Mouse (Mus musculus) intestine, embryonic 15.5 days (tissue): ENCODE results near the gene Sptan1. TPM values are rescaled to one million over a fixed set of nuclear protein-coding genes. Genes with fewer than 3 reads are reported as not detected.

ENCODE experiments used
- ATAC-seq: fragments of 200-750 bp; cut with Nextera tagmentation; 2 replicates; pipeline ENCODE4 v1.8.0; 2017; ENCODE audit warnings: moderate TSS enrichment, moderate library complexity
- H3K27ac ChIP-seq: fragments of 300-500 bp; sonication (generic); 2 replicates; pipeline ENCODE4 v1.5.1; 2015; ENCODE audit warnings: mild to moderate bottlenecking, inconsistent platforms
- H3K27me3 ChIP-seq: fragments of 300-500 bp; sonication (generic); replicated peaks from 2 replicates; pipeline ENCODE4 v1.6.1; 2015; ENCODE audit warnings: inconsistent platforms
- H3K36me3 ChIP-seq: fragments of 300-500 bp; sonication (generic); 2 replicates; pipeline ENCODE4 v1.6.1; 2015; ENCODE audit warnings: inconsistent platforms
- H3K4me1 ChIP-seq: fragments of 300-500 bp; sonication (generic); replicated peaks from 2 replicates; pipeline ENCODE4 v1.6.1; 2015; ENCODE audit warnings: inconsistent platforms
- H3K4me2 ChIP-seq: fragments of 300-500 bp; sonication (generic); replicated peaks from 2 replicates; pipeline ENCODE4 v1.6.1; 2015; ENCODE audit warnings: mild to moderate bottlenecking, inconsistent platforms
- H3K4me3 ChIP-seq: fragments of 300-500 bp; sonication (generic); replicated peaks from 2 replicates; pipeline ENCODE4 v1.5.1; 2015; ENCODE audit warnings: inconsistent platforms
- H3K9ac ChIP-seq: fragments of 300-500 bp; sonication (generic); 2 replicates; pipeline ENCODE4 v1.6.1; 2015; ENCODE audit warnings: inconsistent platforms
- H3K9me3 ChIP-seq: fragments of 300-500 bp; sonication (generic); 2 replicates; pipeline ENCODE4 v1.6.1; 2016; ENCODE audit warnings: inconsistent platforms
- WGBS: fragments of 180-500 bp; shearing (Covaris S2); methylation state at CpG from one replicate; pipeline ENCODE4 v1.1.7; 2015; 5-methylcytosine and 5-hydroxymethylcytosine counted together
- polyA plus RNA-seq: library from polyadenylated mRNA; unstranded; fragments of >200 nt; fragmentation: Nextera tagmentation; extraction: Ambion mirVana; gene quantifications from 2 replicates; pipeline ENCODE4 v1.2.1, GENCODE M21; 2015

The Sptan1 gene
- polyA plus RNA-seq, 1 experiment from 2014 or later: 73.3 TPM

DNA sequence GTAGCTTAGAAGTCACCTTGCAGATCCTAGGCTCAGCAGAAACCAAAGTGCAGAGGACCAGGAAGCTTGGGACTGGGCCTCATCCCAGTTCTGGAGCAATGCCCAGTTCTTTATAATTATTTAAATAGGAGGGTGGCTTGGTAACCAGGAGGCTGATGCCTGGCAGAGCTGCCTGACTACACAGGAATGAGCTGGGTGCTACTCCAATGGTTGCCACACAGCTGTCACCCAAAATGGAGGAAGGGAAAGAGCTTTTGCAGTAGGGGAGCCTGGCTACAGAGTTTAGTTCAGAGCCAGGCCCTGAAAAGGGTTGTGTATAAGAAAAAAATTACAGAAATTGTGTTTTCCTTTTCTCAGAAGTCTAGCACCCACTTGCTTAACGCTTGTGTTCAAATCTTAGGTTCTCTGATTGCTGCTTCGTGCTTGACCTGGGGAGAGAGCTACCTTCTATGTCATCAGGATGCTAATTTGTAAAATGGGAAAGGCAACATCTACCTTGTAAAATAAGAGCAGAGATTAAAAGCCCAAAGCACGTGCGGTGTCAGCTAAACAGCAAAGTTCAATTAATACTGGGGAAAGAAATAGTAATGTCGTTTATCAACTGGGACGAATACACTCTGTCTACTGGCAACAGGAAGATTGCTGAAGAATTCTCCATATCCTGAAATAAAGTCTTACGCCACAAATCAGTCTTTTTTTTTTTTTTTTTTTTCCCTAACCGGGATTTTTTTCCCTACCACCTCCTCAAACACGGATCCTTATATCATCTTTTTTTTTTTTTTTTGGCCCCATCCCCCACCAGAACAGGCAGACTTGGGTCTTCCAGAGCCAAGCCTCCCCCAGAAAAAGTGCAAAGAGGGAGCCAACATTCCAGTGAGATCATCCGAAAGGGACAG lies 758 bp upstream of the Sptan1 start:
- peak overlapping the region; percentile 70 for H3K4me2 ChIP-seq
- H3K9ac ChIP-seq: peak overlapping the region; percentile 98
- H3K4me3 ChIP-seq: peak overlapping the region; percentile 96
- no peaks in the 10 kb centered on the region for H3K27me3 ChIP-seq
- no peak for ATAC-seq
- H3K36me3 ChIP-seq: no peaks in the 10 kb centered on the region
- H3K27ac ChIP-seq: peak overlapping the region; percentile 93
- no peaks in the 10 kb centered on the region for H3K9me3 ChIP-seq
- 15% methylated on average over 10 of the region's 10 CpGs for WGBS
- peaks cover 22% of the 10 kb centered on the region for H3K4me1 ChIP-seq

DNA sequence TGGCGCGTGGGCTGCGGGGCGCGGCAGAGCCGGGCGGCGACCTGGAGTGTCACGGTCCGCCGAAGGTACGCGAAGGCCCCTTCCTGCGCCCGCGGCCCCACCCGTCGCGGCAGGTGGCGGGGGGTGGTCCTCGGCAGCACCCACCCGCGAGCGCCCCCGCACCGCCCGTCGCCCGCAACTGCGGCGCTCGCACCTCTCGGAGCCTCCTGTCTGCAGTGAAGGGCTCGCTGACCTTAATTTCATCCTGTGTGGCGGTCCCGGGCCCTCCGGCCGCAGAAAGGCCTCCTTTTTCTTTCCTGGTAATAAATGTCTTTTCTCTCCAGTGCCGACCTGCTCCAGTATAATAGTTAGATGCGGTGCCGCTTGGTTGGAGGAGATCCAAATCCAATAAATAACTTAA lies 546 bp downstream of the Sptan1 start:
- WGBS: under 1% methylated on average over 39 of the region's 41 CpGs
- ATAC-seq: peak; percentile 18; the same call in 1 of the 2 replicates
- peaks cover 22% of the 10 kb centered on the region for H3K4me1 ChIP-seq
- peak overlapping the region; percentile 96 for H3K4me3 ChIP-seq
- no peaks in the 10 kb centered on the region for H3K27me3 ChIP-seq
- H3K9me3 ChIP-seq: no peaks in the 10 kb centered on the region
- H3K27ac ChIP-seq: peak overlapping the region; percentile 93
- H3K36me3 ChIP-seq: no peaks in the 10 kb centered on the region
- H3K4me2 ChIP-seq: peak overlapping the region; percentile 70
- peak overlapping the region; percentile 98 for H3K9ac ChIP-seq

DNA sequence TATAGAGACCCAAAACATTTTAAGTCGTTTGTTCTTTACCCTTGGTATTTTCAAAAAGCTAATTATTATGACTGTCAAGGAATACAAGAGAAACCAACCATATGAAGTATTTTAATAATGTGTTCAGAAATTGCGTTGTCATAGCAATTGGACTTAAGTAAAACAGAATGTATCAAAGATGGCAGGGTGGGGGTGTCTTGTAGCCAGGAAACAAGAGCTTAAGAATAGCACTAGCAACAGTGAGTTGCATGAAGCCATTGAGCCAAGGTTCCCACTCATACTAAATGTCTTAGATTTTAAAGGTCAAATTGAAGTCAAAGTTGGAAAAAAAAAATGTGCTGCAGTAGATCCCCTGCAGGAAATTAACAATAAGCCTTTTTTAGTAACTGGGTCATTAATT lies 1.5 kb downstream of the Sptan1 start:
- peak overlapping the region; percentile 98; the same call in 1 of the 2 replicates for H3K9ac ChIP-seq

DNA sequence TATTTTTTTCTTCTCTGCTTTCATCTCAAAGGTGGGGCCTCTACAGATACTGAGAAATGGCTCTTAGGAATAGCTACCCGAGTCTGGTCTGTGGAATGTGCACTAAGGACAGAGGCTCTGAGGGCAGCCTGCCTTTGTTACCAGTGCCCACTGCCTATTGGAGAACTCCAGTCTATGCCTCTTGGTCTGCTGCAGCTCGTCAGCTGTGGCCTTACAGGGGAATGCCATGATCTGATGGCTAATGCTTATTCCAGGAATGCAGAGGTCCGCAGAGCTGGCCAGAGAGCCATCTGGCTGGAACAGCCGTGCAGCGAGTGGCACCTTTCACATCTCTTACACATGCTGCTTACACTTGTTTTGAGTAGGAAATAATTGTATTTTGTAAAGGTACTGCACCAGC lies 2.4 kb downstream of the Sptan1 start:
- no peak for ATAC-seq
- Histone ChIP-seq H3K4me2 (peak overlapping the region; percentile 70; the same call in 1 of the 2 replicates), H3K9me3 (no peaks in the 10 kb centered on the region), H3K27me3 (no peaks in the 10 kb centered on the region), H3K4me1 (peaks cover 31% of the 10 kb centered on the region), H3K36me3 (no peaks in the 10 kb centered on the region), H3K4me3 (no peak overlapping the region; the same call in 1 of the 2 replicates), H3K9ac (no peak overlapping the region), H3K27ac (no peak overlapping the region)
- 65% methylated on average over 5 of the region's 5 CpGs for WGBS

More for the DNA sequence above, 1.5 kb downstream of the Sptan1 start:
- Histone ChIP-seq H3K4me3 (peak overlapping the region; percentile 96), H3K4me1 (peaks cover 24% of the 10 kb centered on the region), H3K4me2 (peak overlapping the region; percentile 70), H3K27me3 (no peaks in the 10 kb centered on the region), H3K9me3 (no peaks in the 10 kb centered on the region), H3K27ac (no peak overlapping the region), H3K36me3 (no peaks in the 10 kb centered on the region)
- WGBS: 68% methylated on average over 2 of the region's 2 CpGs
- no peak for ATAC-seq

DNA sequence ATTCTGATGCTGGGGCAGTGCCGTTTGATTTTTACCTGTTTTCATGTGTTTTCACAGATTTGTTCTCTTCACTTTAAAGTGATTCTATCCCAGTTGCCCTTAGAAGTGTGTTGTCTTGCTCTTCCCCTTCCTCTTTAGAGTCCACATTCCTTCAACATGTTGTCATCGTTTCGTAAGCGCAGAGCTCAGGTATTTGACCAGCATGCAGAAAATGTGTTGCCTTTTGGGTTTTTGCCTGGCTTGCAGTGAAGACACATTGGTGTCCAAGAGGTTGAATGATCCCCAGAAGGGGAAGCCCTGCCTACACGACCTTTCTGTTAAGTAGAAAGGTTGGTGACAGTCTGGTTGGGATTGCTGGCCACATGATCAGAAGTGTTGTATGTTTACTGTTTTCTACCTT lies 3.3 kb downstream of the Sptan1 start:
- H3K36me3 ChIP-seq: no peaks in the 10 kb centered on the region
- no peak overlapping the region for H3K9ac ChIP-seq
- H3K4me1 ChIP-seq: peaks cover 31% of the 10 kb centered on the region
- H3K27me3 ChIP-seq: no peaks in the 10 kb centered on the region
- H3K27ac ChIP-seq: no peak overlapping the region
- H3K4me3 ChIP-seq: no peak overlapping the region
- whole genome bisulfite sequencing: 51% methylated on average over 5 of the region's 5 CpGs
- H3K4me2 ChIP-seq: no peak overlapping the region
- no peaks in the 10 kb centered on the region for H3K9me3 ChIP-seq
- ATAC-seq: no peak

DNA sequence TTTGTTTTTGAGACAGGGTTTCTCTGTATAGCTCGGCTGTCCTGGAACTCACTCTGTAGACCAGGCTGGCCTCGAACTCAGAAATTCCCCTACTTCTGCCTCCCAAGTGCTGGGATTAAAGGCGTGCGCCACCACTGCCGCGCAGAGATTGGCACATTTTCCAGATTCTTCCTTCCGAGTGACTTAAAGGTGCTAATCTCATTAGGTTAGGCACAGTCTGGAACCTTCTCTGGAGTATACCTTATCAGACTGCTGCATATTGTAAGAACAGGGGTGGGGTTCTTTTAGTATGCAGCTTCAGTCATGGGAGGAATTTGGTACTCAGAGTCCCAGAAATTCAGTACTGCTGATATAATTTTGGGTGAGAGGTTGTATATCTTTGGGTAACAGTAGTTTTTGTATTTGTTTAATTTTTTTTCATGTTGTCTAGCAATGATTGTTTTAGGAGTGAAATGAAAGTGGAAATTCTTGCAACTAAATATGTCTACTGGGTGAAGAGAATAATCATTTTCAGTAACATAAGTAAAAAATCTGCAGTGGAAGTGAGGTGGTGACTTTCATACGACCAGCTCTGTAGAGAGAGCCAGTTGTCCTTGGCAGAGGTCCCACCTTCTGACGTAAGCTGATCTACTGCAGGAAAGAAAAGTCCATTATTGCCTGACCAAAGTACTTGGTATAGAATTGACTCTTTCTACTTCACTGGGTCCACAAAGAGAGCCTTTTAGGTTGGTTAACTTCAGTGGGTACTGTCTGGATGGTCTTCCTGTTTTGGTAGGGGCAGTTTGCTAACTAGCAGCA lies 6.7 kb downstream of the Sptan1 start:
- Histone ChIP-seq H3K4me2 (0 out of 2 replicates have a peak overlapping the region, but pooled peaks have one; percentile 11), H3K9ac (no peak overlapping the region), H3K27me3 (no peaks in the 10 kb centered on the region), H3K27ac (no peak overlapping the region), H3K4me3 (no peak overlapping the region), H3K4me1 (peaks cover 24% of the 10 kb centered on the region), H3K9me3 (no peaks in the 10 kb centered on the region), H3K36me3 (peaks cover 7% of the 10 kb centered on the region; the same call in 1 of the 2 replicates)
- 68% methylated on average over 9 of the region's 9 CpGs for WGBS
- no peak; the same call in 1 of the 2 replicates for ATAC-seq

DNA sequence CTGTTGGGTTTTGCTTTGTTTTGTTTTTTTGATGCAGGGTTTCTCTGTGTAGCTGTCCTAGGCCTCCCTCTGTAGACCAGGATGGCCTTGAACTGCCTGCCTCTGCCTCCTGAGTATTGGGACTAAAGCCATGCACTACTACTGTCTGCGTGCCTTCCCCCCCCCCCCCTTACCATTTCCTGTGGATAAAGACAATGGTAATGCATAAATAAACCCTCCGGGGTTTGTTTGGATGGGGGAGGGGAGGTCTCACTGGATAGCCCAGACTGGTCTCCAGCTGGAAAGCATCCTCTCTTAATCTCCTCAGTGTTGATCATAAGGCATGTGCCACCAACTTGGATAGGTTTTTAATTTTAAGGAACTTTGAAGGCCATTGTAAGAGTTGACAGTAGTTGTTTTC lies 8.2 kb downstream of the Sptan1 start:
- H3K27ac ChIP-seq: no peak overlapping the region
- peaks cover 13% of the 10 kb centered on the region for H3K4me1 ChIP-seq
- 9% methylated on average over 2 of the region's 2 CpGs for WGBS
- H3K27me3 ChIP-seq: no peaks in the 10 kb centered on the region
- H3K36me3 ChIP-seq: peaks cover 10% of the 10 kb centered on the region; the same call in 1 of the 2 replicates
- no peak overlapping the region for H3K4me2 ChIP-seq
- no peak overlapping the region for H3K4me3 ChIP-seq
- no peak overlapping the region for H3K9ac ChIP-seq
- ATAC-seq: no peak
- no peaks in the 10 kb centered on the region for H3K9me3 ChIP-seq

DNA sequence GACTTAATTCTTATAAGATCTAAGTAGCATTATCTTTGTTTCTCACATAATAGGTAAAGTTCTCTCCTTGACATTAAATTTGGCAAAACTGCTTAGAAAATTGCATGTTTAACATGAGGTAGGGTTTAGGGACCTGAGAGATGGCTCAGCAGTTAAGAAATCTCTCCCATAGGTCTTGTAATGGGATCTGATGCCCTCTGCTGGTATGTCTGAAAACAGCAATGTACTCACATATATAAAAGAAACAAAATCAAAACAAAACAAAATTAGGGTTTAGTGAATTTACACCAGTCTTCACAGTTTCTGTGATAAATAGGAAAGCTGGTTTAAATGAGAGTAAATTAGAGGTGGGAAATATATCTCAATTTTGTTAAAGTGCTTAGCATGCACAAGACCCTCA lies 11.9 kb downstream of the Sptan1 start:
- Histone ChIP-seq H3K4me2 (no peak overlapping the region), H3K36me3 (peaks cover 19% of the 10 kb centered on the region), H3K27me3 (no peaks in the 10 kb centered on the region), H3K27ac (no peak overlapping the region), H3K9me3 (no peaks in the 10 kb centered on the region), H3K4me3 (no peak overlapping the region), H3K9ac (no peak overlapping the region), H3K4me1 (peaks cover 4% of the 10 kb centered on the region; the same call in 1 of the 2 replicates)
- ATAC-seq: no peak

DNA sequence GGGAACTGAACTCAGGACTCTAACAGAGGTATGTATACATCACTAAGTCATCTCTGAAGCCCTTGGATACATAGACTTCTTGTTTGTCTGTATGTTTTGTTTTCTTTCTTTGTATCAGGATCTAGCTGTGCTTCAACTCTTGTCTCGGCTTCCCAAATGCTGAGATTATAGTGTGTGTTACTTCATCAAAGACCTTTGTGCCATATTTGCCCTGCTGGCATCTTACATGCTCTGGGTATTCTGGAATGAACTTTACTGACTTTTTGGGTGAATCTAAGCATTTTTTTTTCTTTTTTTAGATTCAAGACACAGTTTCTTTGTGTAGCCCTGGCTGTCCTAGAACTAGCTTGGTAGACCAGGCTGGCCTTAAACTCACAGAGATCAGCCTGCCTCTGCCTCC lies 15.3 kb downstream of the Sptan1 start:
- H3K27ac ChIP-seq: no peak overlapping the region
- no peak for ATAC-seq
- H3K9me3 ChIP-seq: no peaks in the 10 kb centered on the region
- peaks cover 38% of the 10 kb centered on the region for H3K36me3 ChIP-seq
- H3K9ac ChIP-seq: no peak overlapping the region
- H3K4me3 ChIP-seq: no peak overlapping the region
- H3K4me1 ChIP-seq: no peaks in the 10 kb centered on the region
- no peaks in the 10 kb centered on the region for H3K27me3 ChIP-seq
- 89% methylated on average over 1 of the region's 1 CpGs for WGBS
- no peak overlapping the region for H3K4me2 ChIP-seq

DNA sequence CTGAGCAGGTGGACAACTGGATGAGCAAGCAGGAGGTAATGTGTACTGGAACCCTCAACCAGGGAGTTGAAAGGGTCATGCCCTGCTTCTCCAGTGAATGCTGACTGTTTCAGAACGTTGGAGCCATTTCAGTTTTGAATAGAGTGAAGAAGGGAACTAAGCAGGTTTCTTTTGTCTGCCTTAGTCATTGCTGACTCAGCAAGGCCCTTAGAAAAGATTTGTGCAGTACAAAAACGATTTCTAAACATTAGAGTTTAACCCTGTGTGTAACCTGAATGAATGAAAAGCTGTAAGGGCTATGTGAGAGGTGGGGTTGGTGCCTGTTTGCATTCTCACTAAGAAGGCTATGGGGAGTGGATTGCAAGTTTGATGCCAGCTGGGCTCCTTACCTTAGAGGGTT lies 26.6 kb downstream of the Sptan1 start:
- Histone ChIP-seq H3K9ac (no peak overlapping the region), H3K9me3 (no peaks in the 10 kb centered on the region), H3K4me1 (no peaks in the 10 kb centered on the region), H3K4me2 (no peak overlapping the region), H3K27me3 (no peaks in the 10 kb centered on the region), H3K4me3 (no peak overlapping the region), H3K27ac (no peak overlapping the region), H3K36me3 (peaks cover 76% of the 10 kb centered on the region)
- WGBS: 54% methylated on average over 2 of the region's 2 CpGs
- ATAC-seq: no peak

DNA sequence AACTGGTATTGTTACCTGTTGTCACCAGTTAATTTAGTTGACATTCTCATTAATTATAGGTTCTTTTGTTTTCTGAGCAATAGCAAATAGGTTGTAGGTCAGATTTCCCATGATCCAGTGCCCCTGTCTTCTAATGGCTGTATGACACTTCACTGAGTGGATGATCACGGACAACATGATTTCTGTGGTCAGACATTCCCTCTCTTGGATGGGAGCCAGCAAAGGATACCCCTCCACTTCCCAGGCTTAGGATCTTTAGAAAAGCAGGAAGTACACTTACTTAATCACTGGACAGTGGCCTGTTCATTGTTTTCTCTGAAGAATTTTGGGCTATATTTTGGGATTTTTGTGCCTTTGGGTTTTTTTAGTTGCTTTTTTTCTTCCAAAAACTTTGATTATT lies 43.7 kb downstream of the Sptan1 start:
- Histone ChIP-seq H3K36me3 (peaks cover 62% of the 10 kb centered on the region), H3K4me1 (no peaks in the 10 kb centered on the region), H3K27ac (no peak overlapping the region), H3K4me2 (no peak overlapping the region), H3K9me3 (no peaks in the 10 kb centered on the region), H3K27me3 (no peaks in the 10 kb centered on the region), H3K4me3 (no peak overlapping the region), H3K9ac (no peak overlapping the region)
- WGBS: 50% methylated on average over 1 of the region's 1 CpGs
- ATAC-seq: no peak

DNA sequence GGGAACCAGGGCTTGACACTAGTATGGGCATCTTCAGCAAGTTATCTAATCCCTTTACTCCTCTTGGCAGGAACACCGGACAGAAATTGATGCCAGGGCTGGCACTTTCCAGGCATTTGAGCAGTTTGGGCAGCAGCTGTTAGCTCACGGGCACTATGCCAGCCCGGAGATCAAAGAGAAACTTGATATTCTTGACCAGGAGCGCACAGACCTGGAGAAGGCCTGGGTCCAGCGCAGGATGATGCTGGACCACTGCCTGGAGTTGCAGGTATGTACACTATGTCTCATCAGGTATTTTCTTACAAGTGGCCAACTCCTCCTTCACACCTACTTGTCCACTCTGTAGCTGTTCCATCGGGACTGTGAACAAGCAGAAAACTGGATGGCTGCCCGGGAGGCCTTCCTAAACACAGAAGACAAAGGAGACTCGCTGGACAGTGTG lies 45.5 kb downstream of the Sptan1 start:
- no peak for ATAC-seq
- 94% methylated on average over 8 of the region's 8 CpGs for WGBS
- Histone ChIP-seq H3K27me3 (no peaks in the 10 kb centered on the region), H3K4me3 (no peak overlapping the region), H3K9ac (no peak overlapping the region), H3K36me3 (peaks cover 69% of the 10 kb centered on the region), H3K4me2 (no peak overlapping the region), H3K9me3 (no peaks in the 10 kb centered on the region), H3K4me1 (no peaks in the 10 kb centered on the region), H3K27ac (no peak overlapping the region)
